Mouse (Mus musculus): ENCODE data around the gene Ypel4. TPM values are rescaled to one million over a fixed set of nuclear protein-coding genes. Genes with fewer than 3 reads are reported as not detected.

Gene Ypel4
- polyA plus RNA-seq, 1 experiment from 2014 or later, result 7.1 TPM

DNA sequence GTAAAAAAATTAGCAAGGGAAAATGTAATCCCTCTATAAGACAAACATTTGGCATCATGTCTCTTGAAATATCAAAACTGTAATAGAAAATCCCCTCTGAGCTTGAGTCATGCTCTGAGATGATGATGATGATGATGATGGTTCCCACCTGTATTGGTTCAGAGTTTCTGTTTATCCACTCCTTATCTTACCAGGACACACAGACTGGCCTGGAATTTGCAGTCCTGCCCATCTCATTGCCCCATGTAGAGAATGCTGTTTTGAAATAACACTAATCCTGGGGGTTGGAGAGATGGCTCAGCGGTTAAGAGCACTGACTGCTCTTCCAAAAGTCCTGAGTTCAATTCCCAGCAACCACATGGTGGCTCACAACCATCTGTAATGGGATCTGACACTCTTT, 1.5 kb upstream of the Ypel4 start:
- Histone ChIP-seq H3K27ac (no peak overlapping the region), H3K4me1 (peaks cover 40% of the 10 kb centered on the region), H3K4me3 (no peak overlapping the region), H3K4me2 (no peak overlapping the region), H3K27me3 (peaks cover 12% of the 10 kb centered on the region), H3K9me3 (no peaks in the 10 kb centered on the region), H3K9ac (no peak overlapping the region), H3K36me3 (no peaks in the 10 kb centered on the region)
- ATAC-seq (ENCODE audit: insufficient number of reproducible peaks, low FRiP score, low TSS enrichment, low read depth), result no peak
- 75% methylated on average over 1 of the region's 1 CpGs for WGBS

DNA sequence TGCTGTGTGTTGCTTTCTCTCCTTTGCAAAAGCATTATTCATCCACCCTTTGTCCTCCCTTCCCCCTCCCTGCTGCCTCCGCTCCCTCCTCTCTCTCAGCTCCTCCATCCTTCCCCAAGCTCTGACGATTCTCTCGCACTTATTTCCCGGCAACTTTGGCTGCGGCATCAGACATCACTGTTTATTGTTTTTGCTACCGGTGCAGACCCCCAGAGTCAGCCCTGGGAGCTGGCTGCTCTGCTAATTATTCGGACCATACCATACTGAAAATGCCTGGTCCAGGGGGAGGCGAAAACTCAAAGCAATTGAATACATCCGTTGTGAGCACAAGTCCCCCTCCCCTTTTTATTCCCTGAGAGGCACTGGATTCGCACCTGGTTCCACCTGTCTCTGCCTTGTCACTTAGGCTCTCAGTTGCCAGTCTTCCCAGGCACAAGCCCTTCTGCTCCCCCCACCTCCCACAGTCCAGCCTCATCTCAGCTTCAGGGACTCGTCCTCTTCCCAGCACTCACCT, 550 bp downstream of the Ypel4 start:
- 0% methylated on average over 11 of the region's 11 CpGs for WGBS
- Histone ChIP-seq H3K9ac (peak overlapping the region; percentile 36), H3K27me3 (peaks cover 12% of the 10 kb centered on the region), H3K9me3 (no peaks in the 10 kb centered on the region), H3K4me3 (peak overlapping the region; percentile 44), H3K4me1 (peaks cover 60% of the 10 kb centered on the region), H3K36me3 (no peaks in the 10 kb centered on the region), H3K27ac (peak overlapping the region; percentile 2; the same call in 1 of the 2 replicates), H3K4me2 (peak overlapping the region; percentile 66)
- no peak for ATAC-seq (ENCODE audit: insufficient number of reproducible peaks, low FRiP score, low TSS enrichment, low read depth)

DNA sequence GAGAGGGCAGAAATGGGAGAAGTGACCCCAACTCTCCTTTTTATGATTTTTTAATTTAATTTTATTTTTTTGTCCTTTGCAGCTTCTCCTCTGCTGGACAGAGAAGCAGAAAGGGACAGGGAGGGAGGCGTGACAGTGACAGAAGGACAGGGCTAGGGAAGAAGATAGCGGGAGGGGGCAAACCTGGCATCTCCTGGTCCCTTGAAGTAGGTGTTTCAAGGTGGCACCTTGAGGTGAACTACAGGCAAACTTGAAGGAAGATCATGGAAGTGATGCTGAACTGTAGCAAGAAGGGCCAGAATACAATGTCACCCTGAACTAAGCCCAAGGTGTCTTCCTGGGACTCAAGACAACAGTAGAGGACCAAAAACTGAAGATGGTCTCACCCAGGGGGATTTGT, 1.1 kb downstream of the Ypel4 start:
- Histone ChIP-seq H3K4me1 (peaks cover 65% of the 10 kb centered on the region), H3K9me3 (no peaks in the 10 kb centered on the region), H3K4me2 (peak overlapping the region; percentile 66), H3K36me3 (peaks cover under 1% of the 10 kb centered on the region; the same call in 1 of the 2 replicates), H3K4me3 (peak overlapping the region; percentile 44), H3K9ac (peak overlapping the region; percentile 36), H3K27me3 (peaks cover 12% of the 10 kb centered on the region), H3K27ac (no peak overlapping the region)
- 2% methylated on average over 2 of the region's 2 CpGs for WGBS
- no peak for ATAC-seq (ENCODE audit: insufficient number of reproducible peaks, low FRiP score, low TSS enrichment, low read depth)

- Histone ChIP-seq H3K4me3 (peak overlapping the region; percentile 44), H3K9ac (no peak overlapping the region), H3K36me3 (peaks cover 6% of the 10 kb centered on the region; the same call in 1 of the 2 replicates), H3K9me3 (no peaks in the 10 kb centered on the region), H3K4me2 (peak overlapping the region; percentile 66), H3K27ac (no peak overlapping the region), H3K27me3 (peaks cover 12% of the 10 kb centered on the region), H3K4me1 (peaks cover 70% of the 10 kb centered on the region)
- WGBS, result 14% methylated on average over 7 of the region's 7 CpGs
- ATAC-seq (ENCODE audit: insufficient number of reproducible peaks, low FRiP score, low TSS enrichment, low read depth), result no peak
These were observed 1.6 kb downstream of the Ypel4 start for GRCm38 (mm10) chr2:84735346-84735920.

- peaks cover 81% of the 10 kb centered on the region for H3K4me1 ChIP-seq
- no peaks in the 10 kb centered on the region for H3K9me3 ChIP-seq
- 5% methylated on average over 27 of the region's 27 CpGs for WGBS
- no peak overlapping the region for H3K4me3 ChIP-seq
- peaks cover 7% of the 10 kb centered on the region; the same call in 1 of the 2 replicates for H3K36me3 ChIP-seq
- H3K9ac ChIP-seq, result 0 out of 2 replicates have a peak overlapping the region, but pooled peaks have one; percentile 7
- ATAC-seq (ENCODE audit: insufficient number of reproducible peaks, low FRiP score, low TSS enrichment, low read depth), result no peak
- H3K4me2 ChIP-seq, result peak overlapping the region; percentile 30
- peaks cover 9% of the 10 kb centered on the region; the same call in 1 of the 2 replicates for H3K27me3 ChIP-seq
- H3K27ac ChIP-seq, result no peak overlapping the region
These were observed 2.7 kb downstream of the Ypel4 start for GRCm38 (mm10) chr2:84736312-84737161.

DNA sequence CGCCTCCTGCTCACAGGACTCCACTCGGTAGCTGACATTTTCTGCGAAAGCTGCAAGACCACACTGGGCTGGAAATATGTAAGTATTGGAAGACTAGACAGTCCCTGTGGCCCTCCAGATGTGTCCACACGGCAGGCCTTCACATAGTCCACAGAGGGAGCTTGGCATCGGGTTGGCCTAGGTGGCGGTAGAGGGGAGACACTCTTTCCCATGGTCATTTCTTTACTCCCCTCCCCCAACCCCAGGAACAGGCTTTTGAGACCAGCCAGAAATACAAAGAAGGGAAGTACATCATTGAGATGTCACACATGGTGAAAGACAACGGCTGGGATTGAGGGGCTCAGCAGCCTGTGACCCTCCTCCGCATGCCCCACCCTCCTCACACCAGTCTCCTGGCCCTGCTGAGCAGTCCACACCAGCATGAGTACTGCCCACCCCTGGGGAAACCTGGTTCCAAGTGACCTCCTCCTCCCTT, 3.6 kb downstream of the Ypel4 start:
- Histone ChIP-seq H3K4me1 (peaks cover 91% of the 10 kb centered on the region), H3K27ac (0 out of 2 replicates have a peak overlapping the region, but pooled peaks have one; percentile 47), H3K36me3 (peaks cover 7% of the 10 kb centered on the region; the same call in 1 of the 2 replicates), H3K4me3 (no peak overlapping the region), H3K9me3 (no peaks in the 10 kb centered on the region), H3K9ac (no peak overlapping the region), H3K4me2 (0 out of 2 replicates have a peak overlapping the region, but pooled peaks have one; percentile 17), H3K27me3 (peaks cover 9% of the 10 kb centered on the region; the same call in 1 of the 2 replicates)
- 5% methylated on average over 8 of the region's 8 CpGs for WGBS
- peak; percentile 16; the same call in 1 of the 2 replicates for ATAC-seq (ENCODE audit: insufficient number of reproducible peaks, low FRiP score, low TSS enrichment, low read depth)

DNA sequence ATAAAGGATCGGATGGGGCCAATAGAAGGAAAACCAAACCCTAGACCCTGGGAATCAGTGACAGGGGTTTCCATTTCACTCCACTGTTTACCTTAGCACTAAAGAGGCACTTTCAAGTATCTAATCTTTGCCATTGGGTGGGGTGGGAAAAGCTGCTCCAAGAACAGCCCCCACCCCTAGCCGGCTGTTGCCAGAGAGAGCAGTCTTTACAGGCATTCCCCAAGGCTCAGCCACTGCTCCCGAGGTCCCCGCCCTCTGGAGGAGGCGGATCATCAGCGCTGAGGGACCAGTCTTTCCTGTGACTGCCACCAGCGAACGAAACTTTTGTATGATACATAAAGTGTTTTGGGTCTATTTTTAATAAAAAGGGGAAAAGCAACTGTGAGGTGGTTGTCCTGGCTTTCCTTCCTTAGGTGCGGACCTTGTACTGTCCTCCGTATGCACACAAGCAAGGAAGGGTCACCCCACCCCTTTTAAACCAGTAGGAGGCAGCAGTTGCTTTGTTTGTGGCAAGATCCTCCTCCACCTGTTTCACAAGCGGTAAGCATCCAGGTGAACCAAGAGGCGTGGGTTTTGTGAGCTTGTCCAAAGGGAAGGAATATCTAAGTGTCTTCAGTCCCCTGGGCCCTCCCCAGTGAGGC, 4.5 kb downstream of the Ypel4 start:
- ATAC-seq (ENCODE audit: insufficient number of reproducible peaks, low FRiP score, low TSS enrichment, low read depth), result no peak
- WGBS, result under 1% methylated on average over 12 of the region's 12 CpGs
- Histone ChIP-seq H3K27me3 (peaks cover 9% of the 10 kb centered on the region; the same call in 1 of the 2 replicates), H3K9me3 (no peaks in the 10 kb centered on the region), H3K36me3 (peaks cover 7% of the 10 kb centered on the region; the same call in 1 of the 2 replicates), H3K4me1 (peaks cover 92% of the 10 kb centered on the region), H3K9ac (no peak overlapping the region), H3K4me3 (peak overlapping the region; percentile 15; the same call in 1 of the 2 replicates), H3K4me2 (peak overlapping the region; percentile 32), H3K27ac (peak overlapping the region; percentile 23)

DNA sequence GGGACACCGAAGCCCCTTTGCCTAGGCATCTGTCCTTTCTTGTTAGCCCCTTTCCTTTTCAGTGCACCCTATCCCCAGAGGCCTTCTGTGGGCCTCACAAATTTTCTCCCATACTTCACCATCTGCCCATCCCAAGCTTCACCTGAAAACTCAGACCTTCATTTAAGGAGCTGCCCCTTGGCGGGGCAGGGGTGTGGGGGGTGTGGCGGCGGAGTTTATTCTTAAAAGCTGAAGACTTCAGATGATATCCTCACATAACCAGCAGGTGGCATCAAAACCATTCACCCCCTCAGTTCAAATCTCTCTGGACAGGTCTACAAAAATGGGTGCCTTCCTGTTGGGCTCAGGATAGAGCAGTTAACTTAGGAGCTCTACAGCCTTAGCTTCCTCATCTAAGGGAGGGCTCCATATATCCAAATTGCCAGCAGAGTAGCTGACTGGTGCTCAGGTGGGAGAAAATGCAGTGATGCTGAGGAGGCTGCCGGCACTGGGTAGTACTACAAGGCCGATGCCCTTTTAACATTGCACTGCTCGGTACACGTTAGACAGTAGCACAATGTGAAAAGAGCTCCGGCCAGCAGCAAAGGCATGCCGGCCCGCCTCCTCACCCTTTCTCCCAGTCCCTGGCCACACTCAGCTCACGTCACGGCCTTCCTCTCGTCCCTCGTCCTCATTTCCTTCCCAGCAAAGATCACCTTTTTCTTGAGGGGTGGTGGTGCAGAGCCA, 6.9 kb downstream of the Ypel4 start:
- Histone ChIP-seq H3K27ac (no peak overlapping the region), H3K9ac (no peak overlapping the region), H3K36me3 (peaks cover 7% of the 10 kb centered on the region; the same call in 1 of the 2 replicates), H3K4me3 (0 out of 2 replicates have a peak overlapping the region, but pooled peaks have one; percentile 68), H3K9me3 (no peaks in the 10 kb centered on the region), H3K27me3 (peaks cover 7% of the 10 kb centered on the region; the same call in 1 of the 2 replicates), H3K4me2 (peak overlapping the region; percentile 15; the same call in 1 of the 2 replicates), H3K4me1 (peaks cover 77% of the 10 kb centered on the region)
- no peak for ATAC-seq (ENCODE audit: insufficient number of reproducible peaks, low FRiP score, low TSS enrichment, low read depth)
- 73% methylated on average over 15 of the region's 15 CpGs for WGBS

DNA sequence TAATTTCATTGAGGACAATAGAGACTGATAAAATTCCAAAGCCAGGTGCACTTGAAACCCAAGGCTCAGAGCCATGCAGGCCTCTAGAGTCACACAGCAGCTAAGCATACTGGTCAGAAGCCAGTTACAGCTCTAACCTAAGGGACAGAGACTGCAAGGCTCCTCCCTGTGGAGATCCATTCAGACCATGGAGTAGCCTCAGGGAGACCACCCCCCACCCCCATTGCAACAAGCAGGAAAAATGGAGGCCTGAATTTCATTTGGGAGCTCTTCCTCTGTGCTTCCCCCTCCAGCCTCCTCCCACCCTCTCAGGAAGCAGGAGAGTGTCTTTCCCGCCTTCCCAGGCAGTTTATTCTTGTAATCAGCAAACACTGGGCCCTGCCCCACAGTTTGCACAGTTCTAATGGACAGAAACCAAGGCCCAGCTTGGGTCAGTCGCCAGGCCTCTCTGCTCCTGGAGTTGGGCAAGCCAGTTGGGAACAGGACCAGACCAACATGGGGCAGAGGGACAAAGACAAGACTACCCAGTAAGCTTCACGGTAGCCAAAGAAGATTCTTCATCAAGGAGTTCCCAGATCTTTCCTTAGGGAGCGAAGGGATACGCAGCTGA, 8.1 kb downstream of the Ypel4 start:
- H3K4me1 ChIP-seq, result peaks cover 67% of the 10 kb centered on the region
- H3K4me2 ChIP-seq, result peak overlapping the region; percentile 77
- no peak for ATAC-seq (ENCODE audit: insufficient number of reproducible peaks, low FRiP score, low TSS enrichment, low read depth)
- H3K27ac ChIP-seq, result peak overlapping the region; percentile 97
- H3K36me3 ChIP-seq, result peaks cover 7% of the 10 kb centered on the region; the same call in 1 of the 2 replicates
- peak overlapping the region; percentile 91 for H3K9ac ChIP-seq
- WGBS, result 4% methylated on average over 5 of the region's 5 CpGs
- peak overlapping the region; percentile 68 for H3K4me3 ChIP-seq
- no peaks in the 10 kb centered on the region for H3K27me3 ChIP-seq
- no peaks in the 10 kb centered on the region for H3K9me3 ChIP-seq

- Histone ChIP-seq H3K27me3 (no peaks in the 10 kb centered on the region), H3K4me2 (peak overlapping the region; percentile 77), H3K36me3 (peaks cover 7% of the 10 kb centered on the region; the same call in 1 of the 2 replicates), H3K9me3 (no peaks in the 10 kb centered on the region), H3K9ac (peak overlapping the region; percentile 91), H3K27ac (peak overlapping the region; percentile 97), H3K4me1 (peaks cover 60% of the 10 kb centered on the region), H3K4me3 (peak overlapping the region; percentile 68)
- peak; percentile 41 for ATAC-seq (ENCODE audit: insufficient number of reproducible peaks, low FRiP score, low TSS enrichment, low read depth)
- WGBS, result under 1% methylated on average over 25 of the region's 26 CpGs
These were observed 8.8 kb downstream of the Ypel4 start for GRCm38 (mm10) chr2:84742451-84743283.

All from limb, embryonic 15.5 days (tissue).